Mouse (Mus musculus) cerebellum, postnatal 14 days (tissue): ENCODE data around the gene Olfr56.
"Not testable (repeated sequence)": the region's sequence is repeated elsewhere in the genome, so short reads cannot be mapped to it uniquely, and the experiment has no call there.

Experiments used
- DNase-seq, 2 experiments: peaks; one replicate each; pipeline ENCODE4 v3.0.0; 2021; ENCODE audit warnings: mixed read lengths in 2 of 2

Olfr56 gene

DNA sequence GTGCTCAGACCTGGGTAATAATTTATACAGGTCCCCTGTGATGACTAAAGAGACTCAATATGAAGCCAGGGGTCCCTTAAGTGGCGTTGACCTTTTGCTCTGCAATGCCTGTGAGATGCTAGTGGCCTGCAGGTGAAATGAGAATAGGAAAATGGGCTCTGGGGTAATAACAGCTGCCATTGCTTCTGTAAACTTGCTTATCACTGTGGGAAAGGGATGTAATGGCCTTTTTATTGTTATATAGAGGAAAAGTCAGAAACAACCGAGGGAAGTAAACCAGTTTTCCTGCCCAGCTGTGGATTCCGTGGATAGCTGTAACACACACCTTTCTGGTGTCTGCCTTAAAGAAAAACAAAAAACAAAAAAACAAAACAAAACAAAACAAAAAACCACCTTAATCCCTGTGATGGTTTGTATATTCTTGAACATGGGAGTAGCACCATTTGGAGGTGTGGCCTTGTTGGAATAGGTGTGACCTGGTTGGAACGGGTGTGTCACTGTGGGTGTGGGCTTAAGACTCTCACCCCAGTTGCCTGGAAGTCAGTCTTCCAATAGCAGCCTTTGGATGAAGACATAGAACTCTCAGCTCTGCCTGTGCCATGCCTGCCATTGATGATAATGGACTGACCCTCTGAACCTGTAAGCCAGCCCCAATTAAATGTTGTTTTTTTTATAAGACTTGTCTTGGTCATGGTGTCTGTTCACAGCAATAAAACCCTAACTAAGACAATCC, 197.5 kb downstream of the Olfr56 start:
- not testable (repeated sequence) for DNase-seq

DNA sequence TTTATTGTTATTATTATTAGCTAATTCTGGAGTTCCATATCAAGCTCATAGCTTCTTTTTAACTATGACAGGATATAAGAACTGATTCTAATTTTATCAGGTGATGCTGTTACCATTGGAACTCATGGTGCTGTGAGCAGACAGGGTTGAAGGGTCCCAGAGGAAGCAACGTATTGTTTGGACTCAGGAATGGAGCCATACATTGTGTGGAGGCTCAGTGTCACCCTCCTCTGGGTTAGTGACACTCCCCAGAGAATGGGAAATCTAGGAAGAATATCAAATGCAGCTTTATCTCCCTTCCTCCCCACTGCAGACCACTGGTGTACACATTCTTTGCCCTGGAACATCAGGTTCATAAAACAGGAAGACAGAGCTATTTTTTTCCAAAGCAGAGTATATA, 204.5 kb downstream of the Olfr56 start:
- no peak for DNase-seq
